Mouse (Mus musculus) C2C12 (cell line): ENCODE measurements around the gene Rnasek. TPM values are rescaled to one million over a fixed set of nuclear protein-coding genes. Genes with fewer than 3 reads are reported as not detected.
A peak's percentile ranks its signal among the peaks of the same experiment; 100 is the strongest.

ENCODE experiments used
- H3K27me3 ChIP-seq: one replicate; pipeline ENCODE4 v1.6.1; 2011; ENCODE audit not compliant: control insufficient read depth, insufficient read depth, insufficient read length
- H3K36me3 ChIP-seq: one replicate; pipeline ENCODE4 v1.6.1; 2011; ENCODE audit not compliant: control insufficient read depth, insufficient read depth
- H3K4me3 ChIP-seq: one replicate; pipeline ENCODE4 v1.5.1; 2011; ENCODE audit warnings: mild to moderate bottlenecking, control low read depth; ENCODE audit not compliant: poor library complexity, insufficient read depth, severe bottlenecking
- H3K79me2 ChIP-seq: one replicate; pipeline ENCODE4 v1.6.1; 2011; ENCODE audit not compliant: control insufficient read depth, insufficient read depth
- H3K79me3 ChIP-seq: one replicate; pipeline ENCODE4 v1.6.1; 2011; ENCODE audit warnings: low read depth, control low read depth
- H3ac ChIP-seq: one replicate; pipeline ENCODE3; 2011; ENCODE audit warnings: low read depth; ENCODE audit not compliant: control insufficient read depth, insufficient read length
- CEBPB ChIP-seq: IDR thresholded peaks from one replicate; pipeline ENCODE4 v1.6.1; 2011; ENCODE audit warnings: low read depth, mild to moderate bottlenecking, control low read depth, moderate library complexity
- CTCF ChIP-seq: IDR thresholded peaks from one replicate; pipeline ENCODE4 v1.5.1; 2011; ENCODE audit not compliant: control insufficient read depth, insufficient read depth, insufficient read length
- FOSL1 ChIP-seq: IDR thresholded peaks from one replicate; pipeline ENCODE4 v1.8.0; 2011; ENCODE audit warnings: mild to moderate bottlenecking, low read length; ENCODE audit not compliant: poor library complexity, insufficient read depth, severe bottlenecking
- MAX ChIP-seq: IDR thresholded peaks from one replicate; pipeline ENCODE4 v1.6.1; 2011; ENCODE audit warnings: mild to moderate bottlenecking, control low read depth
- MYOD1 ChIP-seq: IDR thresholded peaks from one replicate; pipeline ENCODE4 v1.6.1; 2011; ENCODE audit warnings: low read depth; ENCODE audit not compliant: control insufficient read depth, insufficient read length
- MYOG ChIP-seq: IDR thresholded peaks from one replicate; pipeline ENCODE4 v1.6.1; 2011; ENCODE audit not compliant: control insufficient read depth, insufficient read length; ENCODE audit errors: extremely low read depth
- USF1 ChIP-seq: IDR thresholded peaks from one replicate; pipeline ENCODE4 v1.6.1; 2011; ENCODE audit warnings: low read depth, mild to moderate bottlenecking, control low read depth, moderate library complexity
- polyA plus RNA-seq: library from polyadenylated mRNA; unstranded; fragments of >200 nt; fragmentation: generic; extraction: Trizol; gene quantifications from one replicate; pipeline ENCODE4 v1.2.1, GENCODE M21; 2012; ENCODE audit warnings: missing spikeins

Gene Rnasek
- polyA plus RNA-seq, 1 experiment: 300 TPM

- Histone ChIP-seq H3K36me3 (peaks cover 11% of the 10 kb centered on the region), H3K27me3 (no peaks in the 10 kb centered on the region), H3K4me3 (no peak overlapping the region), H3ac (no peak overlapping the region), H3K79me2 (peaks cover 40% of the 10 kb centered on the region), H3K79me3 (peaks cover 18% of the 10 kb centered on the region)
- TF ChIP-seq FOSL1 (no peak), CEBPB (no peak), MYOD1 (no peak), MAX (no peak), CTCF (no peak)
Measured at GRCm38 (mm10) chr11:70234037-70234436, 5.6 kb downstream of the Rnasek start.

- Histone ChIP-seq H3K79me2 (peaks cover 38% of the 10 kb centered on the region), H3K36me3 (peaks cover 11% of the 10 kb centered on the region), H3ac (no peak overlapping the region), H3K79me3 (peaks cover 12% of the 10 kb centered on the region), H3K4me3 (no peak overlapping the region), H3K27me3 (no peaks in the 10 kb centered on the region)
- TF ChIP-seq MYOG (no peak), USF1 (no peak), CEBPB (no peak), FOSL1 (no peak), MYOD1 (no peak), CTCF (no peak), MAX (no peak)
Measured at GRCm38 (mm10) chr11:70233016-70233415, 6.6 kb downstream of the Rnasek start.

- Histone ChIP-seq H3K4me3 (peak overlapping the region; percentile 21), H3K36me3 (peaks cover 15% of the 10 kb centered on the region), H3K79me3 (peaks cover 15% of the 10 kb centered on the region), H3K27me3 (no peaks in the 10 kb centered on the region), H3K79me2 (peaks cover 41% of the 10 kb centered on the region), H3ac (peak overlapping the region; percentile 67)
- no peak for TF ChIP-seq CTCF
Measured at GRCm38 (mm10) chr11:70232546-70232945, 7.1 kb downstream of the Rnasek start.

GRCm38 (mm10) chr11:70230239-70230727, 9.4 kb downstream of the Rnasek start:
- Histone ChIP-seq H3K36me3 (peaks cover 26% of the 10 kb centered on the region), H3ac (peak overlapping the region; percentile 59), H3K79me2 (peaks cover 47% of the 10 kb centered on the region), H3K79me3 (peaks cover 13% of the 10 kb centered on the region), H3K27me3 (no peaks in the 10 kb centered on the region), H3K4me3 (peak overlapping the region; percentile 34)
- TF ChIP-seq MYOG (no peak), MAX (peak; percentile 9), MYOD1 (no peak), FOSL1 (no peak), CTCF (peak; percentile 97)

- no peaks in the 10 kb centered on the region for H3K27me3 ChIP-seq
- TF ChIP-seq MYOG: no peak
Measured at GRCm38 (mm10) chr11:70229260-70230010, 10.2 kb downstream of the Rnasek start, which contains the start of gene Bcl6b. Gene Bcl6b (minus strand): TSS chr11:70229798.

GRCm38 (mm10) chr11:70228828-70229227, 10.8 kb downstream of the Rnasek start:
- H3ac ChIP-seq: peak overlapping the region; percentile 69
- H3K27me3 ChIP-seq: no peaks in the 10 kb centered on the region
- H3K4me3 ChIP-seq: peak overlapping the region; percentile 34
- peaks cover 32% of the 10 kb centered on the region for H3K36me3 ChIP-seq
- H3K79me2 ChIP-seq: peaks cover 57% of the 10 kb centered on the region
- TF ChIP-seq MAX: peak; percentile 77
- TF ChIP-seq FOSL1: no peak
- peaks cover 13% of the 10 kb centered on the region for H3K79me3 ChIP-seq

More at GRCm38 (mm10) chr11:70229260-70230010, 10.2 kb downstream of the Rnasek start, which contains the start of gene Bcl6b:
- Histone ChIP-seq H3K79me2 (peaks cover 51% of the 10 kb centered on the region), H3K36me3 (peaks cover 26% of the 10 kb centered on the region), H3ac (peak within 1 kb of the TSS; percentile 69), H3K4me3 (peak within 1 kb of the TSS; percentile 34), H3K79me3 (peaks cover 13% of the 10 kb centered on the region)
